Mouse (Mus musculus): Measurements from ENCODE around the gene Ubtd1.

GRCm38 (mm10) chr19:42037167-42037702, 55.7 kb downstream of the Ubtd1 start:
- TF ChIP-seq POU5F1 (IDR thresholded peaks at IDR 0.05; ENCODE audit: borderline replicate concordance, low read length) (no peak), CTCF (conservative IDR thresholded peaks at IDR 0.05; ENCODE audit: low read length) (no peak), NANOG (IDR thresholded peaks at IDR 0.05; ENCODE audit: borderline replicate concordance, low read length) (no peak)

All from E14TG2a.4 (cell line).